Mouse (Mus musculus) neural tube, embryonic 15.5 days (tissue): ENCODE data around the gene Zwilch. TPM values are rescaled to one million over a fixed set of nuclear protein-coding genes. Genes with fewer than 3 reads are reported as not detected.
A peak's percentile ranks its signal among the peaks of the same experiment; 100 is the strongest.
"Not testable (repeated sequence)": the region's sequence is repeated elsewhere in the genome, so short reads cannot be mapped to it uniquely, and the experiment has no call there.

Experiments used
- ATAC-seq: fragments of 200-750 bp; cut with Nextera tagmentation; 2 replicates; pipeline ENCODE4 v1.8.0; 2017; ENCODE audit warnings: mild to moderate bottlenecking, moderate TSS enrichment, moderate library complexity; ENCODE audit not compliant: low FRiP score
- H3K27ac ChIP-seq: fragments of 300-500 bp; sonication (generic); replicated peaks from 2 replicates; pipeline ENCODE4 v1.5.1; 2015; ENCODE audit warnings: mild to moderate bottlenecking, inconsistent platforms
- H3K27me3 ChIP-seq: fragments of 300-500 bp; sonication (generic); replicated peaks from 2 replicates; pipeline ENCODE4 v1.6.1; 2015; ENCODE audit warnings: inconsistent platforms
- H3K36me3 ChIP-seq: fragments of 300-500 bp; sonication (generic); 2 replicates; pipeline ENCODE4 v1.6.1; 2015; ENCODE audit warnings: inconsistent platforms
- H3K4me1 ChIP-seq: fragments of 300-500 bp; sonication (generic); 2 replicates; pipeline ENCODE4 v1.6.1; 2015; ENCODE audit warnings: inconsistent platforms
- H3K4me2 ChIP-seq: fragments of 300-500 bp; sonication (generic); 2 replicates; pipeline ENCODE4 v1.6.1; 2015; ENCODE audit warnings: inconsistent platforms, mild to moderate bottlenecking, moderate library complexity
- H3K4me3 ChIP-seq: fragments of 300-500 bp; sonication (generic); replicated peaks from 2 replicates; pipeline ENCODE4 v1.5.1; 2015; ENCODE audit warnings: mild to moderate bottlenecking, inconsistent platforms
- H3K9ac ChIP-seq: fragments of 300-500 bp; sonication (generic); replicated peaks from 2 replicates; pipeline ENCODE4 v1.6.1; 2015; ENCODE audit warnings: mild to moderate bottlenecking, inconsistent platforms
- H3K9me3 ChIP-seq: fragments of 300-500 bp; sonication (generic); replicated peaks from 2 replicates; pipeline ENCODE4 v1.6.1; 2016; ENCODE audit warnings: inconsistent platforms
- WGBS: fragments of 180-500 bp; shearing (Covaris S2); methylation state at CpG from one replicate; pipeline ENCODE4 v1.1.7; 2015; ENCODE audit warnings: mixed read lengths; 5-methylcytosine and 5-hydroxymethylcytosine counted together
- polyA plus RNA-seq: library from polyadenylated mRNA; unstranded; fragments of >200 nt; fragmentation: Nextera tagmentation; extraction: Ambion mirVana; gene quantifications from 2 replicates; pipeline ENCODE4 v1.2.1, GENCODE M21; 2015

Gene Zwilch
- polyA plus RNA-seq, 1 experiment from 2014 or later: 6.0 TPM

- H3K4me1 ChIP-seq: no peaks in the 10 kb centered on the region
- no peaks in the 10 kb centered on the region for H3K27me3 ChIP-seq
- H3K4me2 ChIP-seq: no peak overlapping the region
- H3K9me3 ChIP-seq: no peaks in the 10 kb centered on the region
- H3K4me3 ChIP-seq: no peak overlapping the region
- no peak for ATAC-seq
- H3K27ac ChIP-seq: no peak overlapping the region
- H3K9ac ChIP-seq: no peak overlapping the region
- H3K36me3 ChIP-seq: peaks cover 23% of the 10 kb centered on the region
Measured at GRCm38 (mm10) chr9:64202331-64202730, 29.4 kb upstream of the Zwilch start.

DNA sequence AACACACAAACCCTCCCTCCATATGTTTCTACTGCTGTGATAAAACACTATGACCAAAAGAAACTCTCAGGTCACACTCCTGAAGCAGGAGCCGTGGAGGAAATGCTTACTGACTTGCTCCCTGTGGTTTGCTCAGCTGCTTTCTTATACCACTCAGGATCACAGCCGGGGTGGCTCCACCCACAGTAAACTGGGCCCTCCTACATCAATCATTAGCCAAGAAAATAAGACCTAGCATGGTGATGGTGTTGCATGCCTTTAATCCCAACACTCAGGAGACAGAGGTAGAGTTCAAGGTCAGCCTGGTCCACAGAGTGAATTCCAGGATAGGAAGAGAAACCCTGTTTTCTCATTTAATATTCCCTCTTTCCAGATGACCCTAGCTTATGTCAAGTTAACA is 27.0 kb upstream of the Zwilch start:
- no peak overlapping the region for H3K9ac ChIP-seq
- H3K4me3 ChIP-seq: no peak overlapping the region
- no peak overlapping the region for H3K4me2 ChIP-seq
- H3K27me3 ChIP-seq: no peaks in the 10 kb centered on the region
- no peak overlapping the region for H3K27ac ChIP-seq
- no peaks in the 10 kb centered on the region for H3K4me1 ChIP-seq
- ATAC-seq: no peak
- peaks cover 23% of the 10 kb centered on the region for H3K36me3 ChIP-seq
- 75% methylated on average over 2 of the region's 2 CpGs for WGBS
- no peaks in the 10 kb centered on the region for H3K9me3 ChIP-seq

GRCm38 (mm10) chr9:64198763-64199418 is 26.0 kb upstream of the Zwilch start:
- H3K27ac ChIP-seq, H3K9ac ChIP-seq, H3K4me1 ChIP-seq, H3K9me3 ChIP-seq, ATAC-seq, H3K4me3 ChIP-seq, H3K27me3 ChIP-seq, H3K4me2 ChIP-seq: not testable (repeated sequence)
- WGBS: 93% methylated on average over 7 of the region's 7 CpGs
- H3K36me3 ChIP-seq: peaks cover 16% of the 10 kb centered on the region

- Histone ChIP-seq H3K36me3 (peaks cover 14% of the 10 kb centered on the region), H3K4me3 (no peak overlapping the region), H3K27me3 (no peaks in the 10 kb centered on the region), H3K9me3 (no peaks in the 10 kb centered on the region), H3K4me1 (no peaks in the 10 kb centered on the region), H3K9ac (no peak overlapping the region), H3K4me2 (no peak overlapping the region), H3K27ac (no peak overlapping the region)
- ATAC-seq: no peak
- 89% methylated on average over 5 of the region's 5 CpGs for WGBS
Measured at GRCm38 (mm10) chr9:64198068-64198762, 25.3 kb upstream of the Zwilch start.

DNA sequence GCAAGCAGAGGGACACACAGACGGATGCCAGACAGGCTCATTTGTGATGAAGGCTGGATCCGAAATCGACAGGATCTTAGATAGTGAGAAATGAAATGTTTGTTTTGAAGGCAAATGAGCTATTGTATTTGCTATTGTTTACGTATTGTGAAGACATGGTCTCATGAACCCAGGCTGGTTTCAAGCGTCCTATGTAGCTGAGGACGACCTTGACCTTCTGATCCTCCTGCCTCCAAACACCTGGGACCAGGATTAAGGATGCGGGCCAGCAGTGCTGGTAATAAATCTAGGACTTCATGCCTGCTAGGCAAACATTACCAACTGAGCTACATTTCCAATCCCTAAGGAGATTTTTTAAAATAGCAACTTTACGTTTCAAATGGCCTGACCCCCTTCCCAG is 24.6 kb upstream of the Zwilch start:
- no peak overlapping the region for H3K4me2 ChIP-seq
- no peaks in the 10 kb centered on the region for H3K27me3 ChIP-seq
- H3K4me3 ChIP-seq: no peak overlapping the region
- H3K36me3 ChIP-seq: peaks cover 14% of the 10 kb centered on the region
- H3K4me1 ChIP-seq: no peaks in the 10 kb centered on the region
- no peaks in the 10 kb centered on the region for H3K9me3 ChIP-seq
- H3K27ac ChIP-seq: no peak overlapping the region
- no peak for ATAC-seq
- no peak overlapping the region for H3K9ac ChIP-seq
- WGBS: 77% methylated on average over 8 of the region's 8 CpGs

DNA sequence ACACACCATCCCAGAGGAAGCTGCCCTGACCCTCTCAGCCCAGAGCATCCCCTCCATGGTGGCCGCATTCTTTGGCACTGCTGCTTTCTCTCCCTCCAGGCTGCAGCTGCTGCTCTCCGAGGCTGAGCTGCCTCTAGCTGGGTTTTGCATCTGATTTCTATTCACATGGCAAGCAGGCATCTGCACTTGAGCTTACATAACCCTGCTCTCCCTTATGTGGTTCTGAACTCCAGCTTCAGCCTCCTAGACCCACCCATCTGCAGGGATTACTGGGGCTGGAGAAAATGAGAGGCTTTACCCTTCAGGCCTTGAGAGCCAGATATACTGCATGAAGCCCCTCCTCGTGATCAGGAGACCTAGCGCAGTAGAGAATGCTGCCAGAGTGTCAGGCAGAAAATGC is 22.6 kb upstream of the Zwilch start:
- H3K4me3 ChIP-seq: no peak overlapping the region
- no peak overlapping the region for H3K4me2 ChIP-seq
- no peaks in the 10 kb centered on the region for H3K27me3 ChIP-seq
- no peaks in the 10 kb centered on the region for H3K4me1 ChIP-seq
- no peak overlapping the region for H3K9ac ChIP-seq
- WGBS: 76% methylated on average over 4 of the region's 4 CpGs
- ATAC-seq: no peak
- H3K36me3 ChIP-seq: peaks cover 22% of the 10 kb centered on the region
- H3K27ac ChIP-seq: no peak overlapping the region
- no peaks in the 10 kb centered on the region for H3K9me3 ChIP-seq

DNA sequence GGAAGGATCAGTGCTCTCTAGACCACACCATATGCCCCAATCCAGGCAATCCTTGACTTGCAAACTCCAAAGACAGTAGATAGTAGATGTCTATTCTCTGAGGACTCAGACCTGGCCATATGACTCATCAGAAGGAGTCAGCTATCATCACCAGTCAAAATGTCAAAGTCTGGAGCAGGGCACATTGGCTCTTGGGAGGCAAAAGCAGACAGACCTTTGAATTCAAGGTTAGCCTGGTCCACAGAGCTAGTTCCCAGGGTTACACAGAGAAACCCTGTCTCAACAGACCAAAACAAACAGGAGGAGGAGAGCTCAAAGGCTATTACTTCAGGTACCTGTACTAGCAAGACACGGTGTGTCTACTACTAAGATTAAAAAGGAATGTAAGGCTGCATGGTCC is 21.0 kb upstream of the Zwilch start:
- no peaks in the 10 kb centered on the region for H3K27me3 ChIP-seq
- no peaks in the 10 kb centered on the region for H3K4me1 ChIP-seq
- no peak overlapping the region for H3K4me3 ChIP-seq
- WGBS: 100% methylated on average over 1 of the region's 1 CpGs
- H3K27ac ChIP-seq: no peak overlapping the region
- H3K9ac ChIP-seq: no peak overlapping the region
- peaks cover 31% of the 10 kb centered on the region for H3K36me3 ChIP-seq
- H3K9me3 ChIP-seq: no peaks in the 10 kb centered on the region
- no peak for ATAC-seq
- H3K4me2 ChIP-seq: no peak overlapping the region

DNA sequence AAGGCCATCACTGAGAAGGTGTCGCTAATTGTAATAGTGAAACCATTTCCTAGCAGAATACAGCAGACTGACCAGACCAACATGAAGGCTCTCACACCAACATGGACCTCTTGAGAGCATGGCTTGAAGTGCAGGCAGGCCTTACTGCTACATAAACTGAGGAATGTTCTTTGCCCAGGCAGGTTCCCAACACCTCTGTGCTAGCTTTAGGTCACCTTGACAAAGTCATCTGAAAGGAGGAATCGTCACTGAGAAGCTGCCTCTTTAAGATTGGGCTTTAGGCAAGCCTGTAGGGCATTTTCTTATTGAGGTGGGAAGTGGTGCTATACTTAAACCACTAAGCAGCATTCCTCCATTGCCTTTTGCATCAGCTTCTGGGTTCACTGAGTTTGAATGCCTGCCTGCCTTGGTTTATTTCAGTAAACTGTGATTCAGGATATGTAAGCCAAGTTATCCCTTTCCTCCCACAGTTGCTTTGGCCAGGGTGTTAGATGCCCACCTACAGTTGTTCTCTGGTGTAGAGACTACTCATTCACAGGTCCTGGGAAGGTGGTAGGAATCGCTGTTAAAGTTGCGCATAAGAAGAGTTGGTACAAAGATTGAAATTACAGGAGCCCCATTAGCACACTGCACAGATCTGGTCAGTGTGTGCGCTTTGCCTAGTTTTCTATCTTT is 11.4 kb upstream of the Zwilch start:
- Histone ChIP-seq H3K4me1 (peaks cover 11% of the 10 kb centered on the region), H3K9me3 (no peaks in the 10 kb centered on the region), H3K27ac (no peak overlapping the region), H3K36me3 (peaks cover 63% of the 10 kb centered on the region), H3K4me3 (no peak overlapping the region), H3K27me3 (no peaks in the 10 kb centered on the region), H3K9ac (no peak overlapping the region), H3K4me2 (no peak overlapping the region)
- WGBS: 95% methylated on average over 5 of the region's 5 CpGs
- ATAC-seq: no peak

GRCm38 (mm10) chr9:64183295-64183694 is 10.4 kb upstream of the Zwilch start:
- not testable (repeated sequence) for H3K27ac ChIP-seq, ATAC-seq, H3K9me3 ChIP-seq, H3K9ac ChIP-seq, H3K27me3 ChIP-seq, H3K4me3 ChIP-seq, H3K4me2 ChIP-seq
- WGBS: 94% methylated on average over 5 of the region's 5 CpGs
- Histone ChIP-seq H3K36me3 (peaks cover 63% of the 10 kb centered on the region), H3K4me1 (peaks cover 15% of the 10 kb centered on the region)

DNA sequence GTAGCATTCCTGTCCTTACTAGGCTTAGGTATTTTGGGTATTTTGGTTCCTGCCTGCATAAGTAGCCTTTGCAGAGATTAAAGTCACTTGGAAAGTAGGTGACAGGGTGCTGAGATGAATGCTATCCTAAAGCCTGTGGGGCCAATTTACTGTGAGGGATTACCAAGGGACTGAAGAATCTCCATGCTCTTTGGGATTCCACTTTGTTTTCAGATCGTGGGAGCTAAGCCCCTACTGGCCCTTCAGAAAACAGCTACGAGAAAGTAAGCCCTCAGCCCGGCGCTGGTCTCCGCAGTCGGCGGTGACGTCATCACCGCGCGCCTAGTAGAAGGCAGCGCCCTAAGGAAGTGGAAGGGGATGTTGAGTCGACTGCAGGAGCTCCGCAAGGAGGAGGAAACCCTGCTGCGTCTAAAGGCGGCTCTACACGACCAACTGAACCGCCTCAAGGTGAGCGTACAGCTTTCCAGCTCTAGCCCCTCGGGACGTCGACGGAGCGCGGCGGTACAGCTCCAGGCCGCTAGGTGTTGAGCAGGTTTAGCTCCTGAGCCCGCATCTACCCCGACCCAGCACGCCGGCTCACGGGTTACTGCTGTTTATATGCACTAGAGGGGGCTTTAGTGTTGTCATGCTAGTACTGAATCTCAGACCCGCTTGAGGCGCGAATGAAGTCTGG is 6.2 kb upstream of the Zwilch start, which contains the start of gene Snapc5:
Gene Snapc5, plus strand, starts transcription at position 301 of the 673 bp plus-strand sequence.
- Histone ChIP-seq H3K27me3 (no peaks in the 10 kb centered on the region), H3K4me2 (peak within 1 kb of the TSS; percentile 64), H3K9me3 (no peaks in the 10 kb centered on the region), H3K4me1 (peaks cover 27% of the 10 kb centered on the region), H3K27ac (peak within 1 kb of the TSS; percentile 87), H3K36me3 (peaks cover 65% of the 10 kb centered on the region), H3K9ac (peak within 1 kb of the TSS; percentile 70), H3K4me3 (peak within 1 kb of the TSS; percentile 71)
- peak; percentile 91 for ATAC-seq
- under 1% methylated on average over 35 of the region's 35 CpGs for WGBS

DNA sequence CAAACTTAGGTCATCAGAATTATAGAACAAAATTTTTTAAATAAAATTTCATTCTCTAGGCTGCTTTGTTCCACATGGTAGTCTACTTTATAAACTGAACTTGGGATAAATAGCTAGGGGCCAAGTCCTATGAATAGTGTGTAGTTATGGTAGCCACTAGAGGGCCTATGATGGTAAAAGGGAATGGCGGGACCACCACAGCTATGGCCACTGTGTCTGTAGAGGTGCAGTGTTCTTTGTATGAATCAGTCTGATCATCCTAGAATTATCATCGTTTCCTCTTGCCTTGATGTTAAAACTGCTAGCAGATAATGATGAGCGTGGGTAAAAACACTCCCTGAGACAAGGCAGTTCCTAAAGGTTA is 5.7 kb upstream of the Zwilch start:
- peak overlapping the region; percentile 87 for H3K27ac ChIP-seq
- peak overlapping the region; percentile 64 for H3K4me2 ChIP-seq
- H3K36me3 ChIP-seq: peaks cover 62% of the 10 kb centered on the region
- H3K4me3 ChIP-seq: peak overlapping the region; percentile 71
- ATAC-seq: peak; percentile 55; the same call in 1 of the 2 replicates
- no peaks in the 10 kb centered on the region for H3K27me3 ChIP-seq
- peak overlapping the region; percentile 70; the same call in 1 of the 2 replicates for H3K9ac ChIP-seq
- 35% methylated on average over 3 of the region's 3 CpGs for WGBS
- H3K9me3 ChIP-seq: no peaks in the 10 kb centered on the region
- H3K4me1 ChIP-seq: peaks cover 30% of the 10 kb centered on the region
